Mouse (Mus musculus) MEL (cell line): ENCODE results near the gene Fryl. TPM values are rescaled to one million over a fixed set of nuclear protein-coding genes. Genes with fewer than 3 reads are reported as not detected.

Source experiments
- DNase-seq: peaks from one replicate; pipeline ENCODE4 v3.0.0; 2011; ENCODE audit warnings: low read depth, low spot score
- H3K27ac ChIP-seq: 2 replicates; pipeline ENCODE4 v1.5.1; 2012; ENCODE audit warnings: low read depth, mild to moderate bottlenecking, control low read depth, low read length, moderate library complexity; ENCODE audit not compliant: control insufficient read depth
- H3K27me3 ChIP-seq, 2 experiments: fragments of 150-350 bp in 1 of 2; sonication (generic) in 1 of 2; 2 replicates each; pipeline ENCODE4 v1.6.1; 2012; ENCODE audit warnings: low read length in 2 of 2, mild to moderate bottlenecking in 2 of 2, improper control_type of control experiment in 1 of 2, moderate library complexity in 1 of 2; ENCODE audit not compliant: insufficient read depth in 2 of 2, control insufficient read depth in 1 of 2
- H3K36me3 ChIP-seq, 2 experiments: 2 replicates each; pipeline ENCODE4 v1.6.1; 2012 to 2014; ENCODE audit warnings: low read length in 2 of 2, improper control_type of control experiment in 1 of 2, inconsistent platforms in 1 of 2, mild to moderate bottlenecking in 1 of 2; ENCODE audit not compliant: insufficient read depth in 2 of 2, control insufficient read depth in 1 of 2
- H3K4me1 ChIP-seq, 2 experiments: fragments of 150-350 bp in 1 of 2; sonication (generic) in 1 of 2; 2 replicates each; pipeline ENCODE4 v1.6.1; 2012; ENCODE audit warnings: low read length in 2 of 2, improper control_type of control experiment in 1 of 2, mild to moderate bottlenecking in 1 of 2; ENCODE audit not compliant: insufficient read depth in 2 of 2, control insufficient read depth in 1 of 2
- H3K4me3 ChIP-seq, 2 experiments: fragments of 150-350 bp in 1 of 2; sonication (generic) in 1 of 2; 2 replicates each; pipeline ENCODE4 v1.5.1; 2012; ENCODE audit warnings: low read depth in 2 of 2, low read length in 2 of 2, mild to moderate bottlenecking in 2 of 2, moderate library complexity in 2 of 2, control low read depth in 1 of 2, improper control_type of control experiment in 1 of 2; ENCODE audit not compliant: control insufficient read depth in 1 of 2, insufficient read depth in 1 of 2
- H3K79me2 ChIP-seq: 2 replicates; pipeline ENCODE4 v1.6.1; 2012; ENCODE audit warnings: mild to moderate bottlenecking, low read length, moderate library complexity; ENCODE audit not compliant: control insufficient read depth, poor library complexity, insufficient read depth
- H3K9ac ChIP-seq: 2 replicates; pipeline ENCODE4 v1.6.1; 2012; ENCODE audit warnings: low read depth, mild to moderate bottlenecking, control low read depth, low read length, moderate library complexity; ENCODE audit not compliant: control insufficient read depth, poor library complexity, severe bottlenecking
- H3K9me3 ChIP-seq: fragments of 150-350 bp; sonication (generic); replicated peaks from 2 replicates; pipeline ENCODE4 v1.6.1; 2012; ENCODE audit warnings: mild to moderate bottlenecking, low read length, improper control_type of control experiment, moderate library complexity; ENCODE audit not compliant: insufficient read depth
- CHD1 ChIP-seq: IDR thresholded peaks from 2 replicates; pipeline ENCODE4 v1.6.1; 2012; ENCODE audit warnings: low read depth, mild to moderate bottlenecking, inconsistent platforms, low read length, improper control_type of control experiment
- E2F4 ChIP-seq: IDR thresholded peaks from 2 replicates; pipeline ENCODE4 v1.6.1; 2011; ENCODE audit warnings: low read depth, low read length, improper control_type of control experiment, borderline replicate concordance
- ELF1 ChIP-seq: IDR thresholded peaks from 2 replicates; pipeline ENCODE4 v1.6.1; 2014; ENCODE audit warnings: low read depth, mild to moderate bottlenecking, inconsistent platforms, low read length, improper control_type of control experiment, moderate library complexity
- EP300 ChIP-seq, 2 experiments: IDR thresholded peaks; 2 replicates each; pipeline ENCODE4 v1.6.1; 2011; ENCODE audit warnings: improper control_type of control experiment in 2 of 2, low read length in 2 of 2, low read depth in 1 of 2, mild to moderate bottlenecking in 1 of 2
- ETS1 ChIP-seq: IDR thresholded peaks from 2 replicates; pipeline ENCODE4 v1.6.1; 2012; ENCODE audit warnings: low read depth, mild to moderate bottlenecking, inconsistent platforms, low read length, improper control_type of control experiment, moderate library complexity
- GATA1 ChIP-seq: IDR thresholded peaks from 2 replicates; pipeline ENCODE4 v1.6.1; 2011; ENCODE audit warnings: low read depth, low read length, improper control_type of control experiment
- MAFK ChIP-seq: IDR thresholded peaks from 2 replicates; pipeline ENCODE4 v1.6.1; 2011; ENCODE audit warnings: low read depth, mild to moderate bottlenecking, low read length, improper control_type of control experiment, borderline replicate concordance
- MAX ChIP-seq: IDR thresholded peaks from 2 replicates; pipeline ENCODE4 v1.6.1; 2011; ENCODE audit warnings: low read length, improper control_type of control experiment
- MAZ ChIP-seq: IDR thresholded peaks from 2 replicates; pipeline ENCODE4 v1.6.1; 2012; ENCODE audit warnings: low read depth, mild to moderate bottlenecking, inconsistent platforms, low read length, improper control_type of control experiment
- MXI1 ChIP-seq: IDR thresholded peaks from 2 replicates; pipeline ENCODE4 v1.6.1; 2011; ENCODE audit warnings: mild to moderate bottlenecking, low read depth, low read length, improper control_type of control experiment
- MYC ChIP-seq: IDR thresholded peaks from 2 replicates; pipeline ENCODE4 v1.6.1; 2011; ENCODE audit warnings: low read depth, mild to moderate bottlenecking, low read length, improper control_type of control experiment, moderate library complexity
- NELFE ChIP-seq: IDR thresholded peaks from 2 replicates; pipeline ENCODE4 v1.6.1; 2011; ENCODE audit warnings: low read depth, low read length, improper control_type of control experiment
- POLR2AphosphoS5 ChIP-seq: IDR thresholded peaks from 2 replicates; pipeline ENCODE4 v1.6.1; 2012; ENCODE audit warnings: low read depth, borderline replicate concordance, mild to moderate bottlenecking, inconsistent platforms, low read length, moderate library complexity, mixed read lengths
- RAD21 ChIP-seq: IDR thresholded peaks from 2 replicates; pipeline ENCODE4 v1.6.1; 2011; ENCODE audit warnings: mild to moderate bottlenecking, low read depth, low read length, improper control_type of control experiment
- RCOR1 ChIP-seq: IDR thresholded peaks from 2 replicates; pipeline ENCODE4 v1.6.1; 2012; ENCODE audit warnings: low read depth, mild to moderate bottlenecking, inconsistent platforms, low read length, improper control_type of control experiment
- SIN3A ChIP-seq: IDR thresholded peaks from 2 replicates; pipeline ENCODE4 v1.6.1; 2012; ENCODE audit warnings: low read length, improper control_type of control experiment, inconsistent platforms
- SMC3 ChIP-seq: IDR thresholded peaks from 2 replicates; pipeline ENCODE4 v1.6.1; 2011; ENCODE audit warnings: low read depth, low read length, improper control_type of control experiment
- TCF12 ChIP-seq: IDR thresholded peaks from 2 replicates; pipeline ENCODE4 v1.6.1; 2014; ENCODE audit warnings: low read depth, mild to moderate bottlenecking, inconsistent platforms, low read length, improper control_type of control experiment, moderate library complexity
- UBTF ChIP-seq: IDR thresholded peaks from 2 replicates; pipeline ENCODE4 v1.6.1; 2012; ENCODE audit warnings: low read depth, mild to moderate bottlenecking, inconsistent platforms, low read length, improper control_type of control experiment, moderate library complexity, borderline replicate concordance; ENCODE audit not compliant: insufficient read depth
- USF1 ChIP-seq: IDR thresholded peaks from 2 replicates; pipeline ENCODE4 v1.6.1; 2014; ENCODE audit warnings: low read depth, mild to moderate bottlenecking, inconsistent platforms, low read length, improper control_type of control experiment, moderate library complexity
- USF2 ChIP-seq, 2 experiments: IDR thresholded peaks; 2 replicates each; pipeline ENCODE4 v1.6.1; 2011 to 2012; ENCODE audit warnings: improper control_type of control experiment in 2 of 2, low read length in 2 of 2, borderline replicate concordance in 1 of 2, inconsistent platforms in 1 of 2, low read depth in 1 of 2, mild to moderate bottlenecking in 1 of 2; ENCODE audit not compliant: insufficient read depth in 1 of 2
- ZC3H11A ChIP-seq: IDR thresholded peaks from 2 replicates; pipeline ENCODE4 v1.6.1; 2012; ENCODE audit warnings: low read depth, mild to moderate bottlenecking, inconsistent platforms, low read length, improper control_type of control experiment
- ZKSCAN1 ChIP-seq: IDR thresholded peaks from 2 replicates; pipeline ENCODE4 v1.6.1; 2012; ENCODE audit warnings: low read depth, mild to moderate bottlenecking, inconsistent platforms, low read length, improper control_type of control experiment, moderate library complexity
- ZMIZ1 ChIP-seq: IDR thresholded peaks from 2 replicates; pipeline ENCODE4 v1.6.1; 2012; ENCODE audit warnings: low read depth, mild to moderate bottlenecking, inconsistent platforms, low read length, improper control_type of control experiment, moderate library complexity
- ZNF384 ChIP-seq: IDR thresholded peaks from 2 replicates; pipeline ENCODE4 v1.6.1; 2012; ENCODE audit warnings: low read depth, mild to moderate bottlenecking, inconsistent platforms, low read length, improper control_type of control experiment
- polyA plus RNA-seq, 2 experiments: library from polyadenylated mRNA; stranded (reverse) in 1 of 2; unstranded in 1 of 2; fragments of >175 nt in 1 of 2; fragments of >200 nt in 1 of 2; gene quantifications; 2 replicates each; pipeline versions ENCODE4 v1.2.1 to v1.2.4; 2012; ENCODE audit warnings: low replicate concordance in 2 of 2, low read depth in 1 of 2; ENCODE audit not compliant: insufficient read length in 2 of 2, insufficient read depth in 1 of 2, missing spikeins in 1 of 2
- total RNA-seq: library from RNA; depleted of rRNA; stranded (reverse); fragments of 300-350 nt; gene quantifications from 2 replicates; pipeline ENCODE4 v1.2.3, GENCODE M21; 2012

The Fryl gene
- total and polyA plus RNA-seq, 3 experiments, result 18.8 to 188 (median 39.7) TPM

- peak; percentile 61 for DNase-seq
- H3K36me3 ChIP-seq, result peaks cover 0 to 24% of the 10 kb centered on the region in 2 experiments; a peak in 2 of 4 replicates
- TF ChIP-seq USF2 (IDR thresholded peaks at IDR 0.05; ENCODE audit: borderline replicate concordance in 1 of 2, insufficient read depth in 1 of 2, low read depth in 1 of 2, low read length in 2 of 2), result no peak
- TF ChIP-seq RCOR1, result 0 out of 2 replicates have a peak, but pooled peaks have one; percentile 18
- no peak for TF ChIP-seq MAFK
- no peak for TF ChIP-seq SMC3
- TF ChIP-seq ZKSCAN1, result no peak
- TF ChIP-seq MAZ, result 0 out of 2 replicates have a peak, but pooled peaks have one; percentile 27
- no peak for TF ChIP-seq E2F4
- no peak for TF ChIP-seq RAD21
- peak; percentile 31 for TF ChIP-seq GATA1
- no peak for TF ChIP-seq USF1
- TF ChIP-seq EP300 (IDR thresholded peaks at IDR 0.05; ENCODE audit: low read depth in 1 of 2, low read length in 2 of 2), result peak in 1 of 2 experiments; percentile 40; a peak in 1 of 4 replicates
- peak; percentile 67; the same call in 1 of the 2 replicates for TF ChIP-seq ZNF384
- TF ChIP-seq ETS1, result 0 out of 2 replicates have a peak, but pooled peaks have one; percentile 20
- TF ChIP-seq UBTF, result no peak
- TF ChIP-seq MYC, result 0 out of 2 replicates have a peak, but pooled peaks have one; percentile 34
- H3K4me1 ChIP-seq, result peaks cover 30% of the 10 kb centered on the region in 2 experiments
- no peaks in the 10 kb centered on the region for H3K27me3 ChIP-seq
- no peaks in the 10 kb centered on the region for H3K9me3 ChIP-seq
- H3K9ac ChIP-seq, result peak overlapping the region; percentile 32
- H3K79me2 ChIP-seq, result no peaks in the 10 kb centered on the region
- H3K4me3 ChIP-seq, result peak overlapping the region; percentile 21 to 27
- peak overlapping the region; percentile 74 for H3K27ac ChIP-seq
Measured at GRCm38 (mm10) chr5:73209201-73210096, 47.0 kb downstream of the Fryl start.

GRCm38 (mm10) chr5:73208645-73209044, 47.8 kb downstream of the Fryl start:
- TF ChIP-seq MYC (no peak), MAZ (no peak), TCF12 (no peak), USF2 (IDR thresholded peaks at IDR 0.05; ENCODE audit: borderline replicate concordance in 1 of 2, insufficient read depth in 1 of 2, low read depth in 1 of 2, low read length in 2 of 2) (no peak), ZC3H11A (no peak), MAX (no peak), POLR2AphosphoS5 (no peak), ZMIZ1 (no peak), MXI1 (no peak), CHD1 (no peak), ELF1 (no peak), GATA1 (no peak), USF1 (no peak), NELFE (no peak), SIN3A (no peak)
- peak overlapping the region; percentile 74 for H3K27ac ChIP-seq
- peak overlapping the region; percentile 32; the same call in 1 of the 2 replicates for H3K9ac ChIP-seq
- peak overlapping the region; percentile 21 to 27; a peak in 2 of 4 replicates for H3K4me3 ChIP-seq
- no peaks in the 10 kb centered on the region for H3K27me3 ChIP-seq
- no peak for DNase-seq
- peaks cover 27 to 30% of the 10 kb centered on the region in 2 experiments for H3K4me1 ChIP-seq
- H3K9me3 ChIP-seq, result no peaks in the 10 kb centered on the region
- H3K36me3 ChIP-seq, result peaks cover 0 to 24% of the 10 kb centered on the region in 2 experiments; a peak in 2 of 4 replicates
- H3K79me2 ChIP-seq, result no peaks in the 10 kb centered on the region
